Mouse (Mus musculus) gastrocnemius, adult 2 months (tissue): ENCODE data around the gene R3hdm4. TPM values are rescaled to one million over a fixed set of nuclear protein-coding genes. Genes with fewer than 3 reads are reported as not detected.
A peak's percentile ranks its signal among the peaks of the same experiment; 100 is the strongest.

Experiments
- DNase-seq: peaks from one replicate; pipeline ENCODE4 v3.0.0; 2022
- H3K27ac ChIP-seq: fragments of 200-600 bp; 2 replicates; pipeline ENCODE4 v1.8.1; 2022; ENCODE audit warnings: mild to moderate bottlenecking
- H3K4me3 ChIP-seq: fragments of 200-600 bp; 2 replicates; pipeline ENCODE4 v1.8.1; 2022; ENCODE audit warnings: mild to moderate bottlenecking, moderate library complexity
- CTCF ChIP-seq: fragments of 200-600 bp; IDR thresholded peaks from 2 replicates; pipeline ENCODE4 v1.8.1; 2022; ENCODE audit warnings: antibody characterized with exemption, mild to moderate bottlenecking, moderate library complexity
- intact Hi-C: fragments of 180-260 bp; cut with DNase I; formaldehyde crosslinking; loops from one replicate; pipeline ENCODE4 v1.15.1; 2025
- total RNA-seq, 2 experiments: library from RNA; stranded (reverse); gene quantifications; 2 replicates each; pipeline ENCODE4 v1.2.3; 2021

The R3hdm4 gene
- total RNA-seq, 2 experiments from 2014 or later = 107 to 121 TPM

GRCm38 (mm10) chr10:79917532-79918100 is 3.4 kb downstream of the R3hdm4 start:
- H3K4me3 ChIP-seq = peak overlapping the region; percentile 95
- TF ChIP-seq CTCF = no peak
- intact Hi-C loops = no loop called here

GRCm38 (mm10) chr10:79916808-79917531 is 4.0 kb downstream of the R3hdm4 start, which contains the start of gene Kiss1r:
Gene Kiss1r (plus strand): TSS chr10:79916971.
- intact Hi-C loops = no loop called here
- H3K4me3 ChIP-seq = peak within 1 kb of the TSS; percentile 95
- TF ChIP-seq CTCF = no peak
- DNase-seq = peak; percentile 93
- H3K27ac ChIP-seq = peak within 1 kb of the TSS; percentile 97

More at GRCm38 (mm10) chr10:79917532-79918100, 3.4 kb downstream of the R3hdm4 start:
- no peak for DNase-seq
- H3K27ac ChIP-seq = peak overlapping the region; percentile 97

- Histone ChIP-seq H3K4me3 (peak overlapping the region; percentile 95), H3K27ac (peak overlapping the region; percentile 97)
- DNase-seq = no peak
- TF ChIP-seq CTCF = no peak
- intact Hi-C loops = no loop called here
Measured at GRCm38 (mm10) chr10:79916081-79916480, 4.9 kb downstream of the R3hdm4 start.

GRCm38 (mm10) chr10:79914948-79915596 is 5.9 kb downstream of the R3hdm4 start:
- TF ChIP-seq CTCF = no peak
- intact Hi-C loops = no loop called here
- Histone ChIP-seq H3K4me3 (no peak overlapping the region; the same call in 1 of the 2 replicates), H3K27ac (no peak overlapping the region)
- no peak for DNase-seq

GRCm38 (mm10) chr10:79914131-79914947 is 6.7 kb downstream of the R3hdm4 start:
- Histone ChIP-seq H3K4me3 (no peak overlapping the region), H3K27ac (no peak overlapping the region)
- intact Hi-C loops = no loop called here
- no peak for DNase-seq
- TF ChIP-seq CTCF = no peak

- DNase-seq = no peak
- Histone ChIP-seq H3K27ac (no peak overlapping the region), H3K4me3 (no peak overlapping the region)
- intact Hi-C loops = no loop called here
- no peak for TF ChIP-seq CTCF
Measured at GRCm38 (mm10) chr10:79912412-79912811, 8.6 kb downstream of the R3hdm4 start.

- intact Hi-C loops = no loop called here
- DNase-seq = no peak
- no peak within 1 kb of the TSS for H3K4me3 ChIP-seq
- no peak for TF ChIP-seq CTCF
- peak within 1 kb of the TSS; percentile 100; the same call in 1 of the 2 replicates for H3K27ac ChIP-seq
Measured at GRCm38 (mm10) chr10:79910556-79910955, 10.5 kb downstream of the R3hdm4 start, which contains the start of gene Gm26602. Gene Gm26602 (plus strand): TSS chr10:79910856.

GRCm38 (mm10) chr10:79909092-79909922 is 11.7 kb downstream of the R3hdm4 start:
- H3K27ac ChIP-seq = peak overlapping the region; percentile 100
- intact Hi-C loops = no loop called here
- peak overlapping the region; percentile 70 for H3K4me3 ChIP-seq
- no peak for TF ChIP-seq CTCF
- no peak for DNase-seq

- Histone ChIP-seq H3K27ac (peak within 1 kb of the TSS; percentile 100), H3K4me3 (peak within 1 kb of the TSS; percentile 70)
- intact Hi-C loops = no loop called here
- DNase-seq = peak; percentile 97
- TF ChIP-seq CTCF = no peak
Measured at GRCm38 (mm10) chr10:79908167-79909091, 12.6 kb downstream of the R3hdm4 start, which contains the start of gene Med16. Gene Med16 (minus strand): TSS chr10:79908923.

- intact Hi-C loops = no loop called here
- H3K4me3 ChIP-seq = no peak overlapping the region
- DNase-seq = no peak
- H3K27ac ChIP-seq = no peak overlapping the region
- TF ChIP-seq CTCF = no peak
Measured at GRCm38 (mm10) chr10:79907415-79907814, 13.6 kb downstream of the R3hdm4 start.
